Mouse (Mus musculus): ENCODE data around the gene Ip6k1. TPM values are rescaled to one million over a fixed set of nuclear protein-coding genes. Genes with fewer than 3 reads are reported as not detected.

Gene Ip6k1
- total and polyA plus RNA-seq, 2 experiments from 2014 or later = 25.4 to 102 TPM

GRCm38 (mm10) chr9:108020741-108021140 is 18.4 kb downstream of the Ip6k1 start:
- Histone ChIP-seq H3K27me3 (ENCODE audit: control insufficient read depth, insufficient read depth, low read length) (no peaks in the 10 kb centered on the region), H3K4me1 (ENCODE audit: control insufficient read depth, insufficient read depth) (peaks cover 8% of the 10 kb centered on the region), H3K4me2 (ENCODE audit: low read depth, low read length) (peak overlapping the region; percentile 27; the same call in 1 of the 2 replicates), H3K9me3 (replicated peaks; ENCODE audit: control insufficient read depth, low read length) (no peaks in the 10 kb centered on the region), H3K9ac (replicated peaks; ENCODE audit: low read depth, low read length) (no peak overlapping the region; the same call in 1 of the 2 replicates), H3K4me3 (ENCODE audit: low read depth, low read length) (no peak overlapping the region), H3K36me3 (replicated peaks; ENCODE audit: control insufficient read depth, insufficient read depth, low read length) (peaks cover 25% of the 10 kb centered on the region), H3K27ac (ENCODE audit: low read depth) (peak overlapping the region; percentile 71)
- TF ChIP-seq CTCF (IDR thresholded peaks at IDR 0.05; ENCODE audit: low read depth) (no peak), EP300 (IDR thresholded peaks at IDR 0.05; ENCODE audit: low read depth) (no peak)
- ATAC-seq (ENCODE audit: insufficient read depth, low read depth) (no peak), DNase-seq (ENCODE audit: low spot score) (peak; percentile 74)
- 81% methylated on average over 1 of the region's 1 CpGs for WGBS

GRCm38 (mm10) chr9:108023216-108023615 is 20.9 kb downstream of the Ip6k1 start:
- Histone ChIP-seq H3K4me2 (ENCODE audit: low read depth, low read length) (no peak overlapping the region), H3K27ac (ENCODE audit: low read depth) (no peak overlapping the region), H3K27me3 (ENCODE audit: control insufficient read depth, insufficient read depth, low read length) (no peaks in the 10 kb centered on the region), H3K4me1 (ENCODE audit: control insufficient read depth, insufficient read depth) (peaks cover 8% of the 10 kb centered on the region), H3K4me3 (ENCODE audit: low read depth, low read length) (no peak overlapping the region), H3K36me3 (replicated peaks; ENCODE audit: control insufficient read depth, insufficient read depth, low read length) (peaks cover 43% of the 10 kb centered on the region), H3K9me3 (replicated peaks; ENCODE audit: control insufficient read depth, low read length) (no peaks in the 10 kb centered on the region), H3K9ac (replicated peaks; ENCODE audit: low read depth, low read length) (no peak overlapping the region)
- no peak for DNase-seq (ENCODE audit: low spot score)
- TF ChIP-seq CTCF (IDR thresholded peaks at IDR 0.05; ENCODE audit: low read depth) = no peak
- no peak for TF ChIP-seq EP300 (IDR thresholded peaks at IDR 0.05; ENCODE audit: low read depth)
- ATAC-seq (ENCODE audit: insufficient read depth, low read depth) = no peak
- 93% methylated on average over 3 of the region's 3 CpGs for WGBS

- Histone ChIP-seq H3K4me1 (ENCODE audit: control insufficient read depth, insufficient read depth) (no peaks in the 10 kb centered on the region), H3K27ac (ENCODE audit: low read depth) (no peak overlapping the region), H3K36me3 (replicated peaks; ENCODE audit: control insufficient read depth, insufficient read depth, low read length) (peaks cover 52% of the 10 kb centered on the region), H3K4me3 (ENCODE audit: low read depth, low read length) (no peak overlapping the region), H3K27me3 (ENCODE audit: control insufficient read depth, insufficient read depth, low read length) (no peaks in the 10 kb centered on the region), H3K9ac (replicated peaks; ENCODE audit: low read depth, low read length) (no peak overlapping the region), H3K9me3 (replicated peaks; ENCODE audit: control insufficient read depth, low read length) (no peaks in the 10 kb centered on the region), H3K4me2 (ENCODE audit: low read depth, low read length) (no peak overlapping the region)
- TF ChIP-seq EP300 (IDR thresholded peaks at IDR 0.05; ENCODE audit: low read depth) (no peak), CTCF (IDR thresholded peaks at IDR 0.05; ENCODE audit: low read depth) (no peak)
- 90% methylated on average over 3 of the region's 3 CpGs for WGBS
- ATAC-seq (ENCODE audit: insufficient read depth, low read depth) (no peak), DNase-seq (ENCODE audit: low spot score) (no peak)
These were observed 24.3 kb downstream of the Ip6k1 start for GRCm38 (mm10) chr9:108026584-108026983.

- peaks cover 60% of the 10 kb centered on the region for H3K36me3 ChIP-seq (replicated peaks; ENCODE audit: control insufficient read depth, insufficient read depth, low read length)
- no peak overlapping the region for H3K27ac ChIP-seq (ENCODE audit: low read depth)
- ATAC-seq (ENCODE audit: insufficient read depth, low read depth) (no peak), DNase-seq (ENCODE audit: low spot score) (no peak)
- no peak overlapping the region for H3K4me3 ChIP-seq (ENCODE audit: low read depth, low read length)
- H3K9ac ChIP-seq (replicated peaks; ENCODE audit: low read depth, low read length) = no peak overlapping the region
- H3K4me2 ChIP-seq (ENCODE audit: low read depth, low read length) = no peak overlapping the region
- no peaks in the 10 kb centered on the region for H3K4me1 ChIP-seq (ENCODE audit: control insufficient read depth, insufficient read depth)
- WGBS = 96% methylated on average over 3 of the region's 3 CpGs
- H3K9me3 ChIP-seq (replicated peaks; ENCODE audit: control insufficient read depth, low read length) = no peaks in the 10 kb centered on the region
- no peaks in the 10 kb centered on the region for H3K27me3 ChIP-seq (ENCODE audit: control insufficient read depth, insufficient read depth, low read length)
- TF ChIP-seq CTCF (IDR thresholded peaks at IDR 0.05; ENCODE audit: low read depth) (no peak), EP300 (IDR thresholded peaks at IDR 0.05; ENCODE audit: low read depth) (no peak)
These were observed 25.6 kb downstream of the Ip6k1 start for GRCm38 (mm10) chr9:108027867-108028266.

GRCm38 (mm10) chr9:108032126-108032525 is 29.8 kb downstream of the Ip6k1 start:
- no peaks in the 10 kb centered on the region for H3K27me3 ChIP-seq (ENCODE audit: control insufficient read depth, insufficient read depth, low read length)
- WGBS = 84% methylated on average over 5 of the region's 5 CpGs

More at GRCm38 (mm10) chr9:108032126-108032525, 29.8 kb downstream of the Ip6k1 start:
- H3K9me3 ChIP-seq (replicated peaks; ENCODE audit: control insufficient read depth, low read length) = no peaks in the 10 kb centered on the region
- H3K27ac ChIP-seq (ENCODE audit: low read depth) = no peak overlapping the region
- H3K9ac ChIP-seq (replicated peaks; ENCODE audit: low read depth, low read length) = no peak overlapping the region
- H3K4me3 ChIP-seq (ENCODE audit: low read depth, low read length) = no peak overlapping the region
- ATAC-seq (ENCODE audit: insufficient read depth, low read depth) = no peak
- H3K4me1 ChIP-seq (ENCODE audit: control insufficient read depth, insufficient read depth) = no peaks in the 10 kb centered on the region
- peaks cover 57% of the 10 kb centered on the region for H3K36me3 ChIP-seq (replicated peaks; ENCODE audit: control insufficient read depth, insufficient read depth, low read length)
- TF ChIP-seq EP300 (IDR thresholded peaks at IDR 0.05; ENCODE audit: low read depth) (no peak), CTCF (IDR thresholded peaks at IDR 0.05; ENCODE audit: low read depth) (no peak)
- no peak overlapping the region for H3K4me2 ChIP-seq (ENCODE audit: low read depth, low read length)
- no peak for DNase-seq (ENCODE audit: low spot score)
